Mouse (Mus musculus): ENCODE data around the gene Pkm. TPM values are rescaled to one million over a fixed set of nuclear protein-coding genes. Genes with fewer than 3 reads are reported as not detected.

Gene Pkm
- polyA plus RNA-seq, 1 experiment from 2014 or later: 674 TPM

DNA sequence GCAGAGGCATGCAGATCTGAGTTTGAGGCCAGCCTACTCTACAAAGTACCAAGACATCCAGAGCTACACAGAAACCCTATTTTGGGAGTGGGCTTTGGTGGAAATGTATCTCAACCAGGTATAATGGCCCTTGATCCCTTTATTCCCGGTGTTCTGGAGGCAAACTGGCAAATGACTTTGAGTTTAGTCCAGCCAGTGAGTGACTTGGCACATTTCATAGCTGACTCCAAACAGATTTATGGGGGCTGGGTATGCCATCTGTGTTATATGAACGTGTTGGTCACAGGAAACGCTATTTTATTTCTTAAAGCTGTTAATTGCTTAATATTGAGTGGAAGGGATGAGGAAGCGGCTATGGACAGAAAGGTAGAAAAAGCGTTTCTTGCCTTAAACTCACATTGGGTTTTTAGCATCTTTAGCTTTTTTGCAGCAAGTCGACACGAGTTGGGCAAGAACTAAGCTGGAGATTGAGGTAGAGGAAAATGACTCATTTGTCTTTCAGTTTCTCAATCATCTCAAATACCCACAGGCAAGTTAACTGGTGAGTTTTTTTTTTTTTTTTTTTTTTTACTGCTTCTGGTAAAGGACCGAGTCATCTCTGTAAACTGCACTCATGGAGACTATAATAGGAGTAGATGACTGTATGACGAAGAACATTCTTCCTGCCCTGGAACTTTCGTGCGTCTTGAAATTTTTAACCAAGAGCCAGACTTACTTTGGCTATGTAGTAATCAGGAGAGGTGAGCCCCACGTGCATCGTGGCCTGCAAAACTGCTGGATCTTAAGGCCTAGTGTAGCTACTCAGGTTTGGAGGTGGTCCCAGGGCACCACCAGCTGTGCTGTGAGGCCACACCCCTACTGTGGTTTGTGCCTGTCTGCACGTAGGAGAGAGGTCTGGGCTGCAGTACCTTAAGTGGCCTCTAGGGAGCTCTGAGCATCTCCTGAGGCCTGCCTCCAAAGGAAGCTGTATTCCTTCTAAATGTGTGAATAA is 3.2 kb downstream of the Pkm start:
- WGBS (ENCODE audit: missing documents): 3% methylated on average over 14 of the region's 14 CpGs
- Histone ChIP-seq H3K79me2 (ENCODE audit: inconsistent target) (peaks cover 91% of the 10 kb centered on the region), H3K4me3 (ENCODE audit: inconsistent target) (peak overlapping the region; percentile 95), H3K27ac (peak overlapping the region; percentile 97), H3K36me3 (ENCODE audit: inconsistent target) (no peaks in the 10 kb centered on the region; the same call in 1 of the 2 replicates)

DNA sequence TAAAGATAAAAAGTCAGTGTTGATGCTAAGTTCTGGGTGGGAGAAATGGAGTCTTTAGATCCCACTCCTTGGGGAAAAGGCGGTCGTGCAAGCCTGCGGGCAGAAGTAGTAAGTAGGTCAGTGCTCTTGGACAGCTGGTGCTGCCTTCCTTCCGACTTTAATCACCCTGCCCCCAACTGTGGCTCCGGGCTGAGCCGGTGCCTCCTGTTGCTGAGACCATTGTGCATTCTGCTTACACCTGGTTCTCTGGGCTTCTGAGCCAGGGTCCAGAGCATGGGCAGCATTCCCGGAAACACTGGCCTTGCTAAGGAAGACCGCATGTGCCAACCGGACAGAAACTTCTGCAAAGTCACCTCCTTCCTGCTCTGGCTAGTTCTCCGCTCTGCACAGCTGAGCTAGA is 4.3 kb downstream of the Pkm start:
- Histone ChIP-seq H3K36me3 (ENCODE audit: inconsistent target) (peaks cover 10% of the 10 kb centered on the region; the same call in 1 of the 2 replicates), H3K79me2 (ENCODE audit: inconsistent target) (peaks cover 91% of the 10 kb centered on the region), H3K4me3 (ENCODE audit: inconsistent target) (peak overlapping the region; percentile 95), H3K27ac (peak overlapping the region; percentile 97)
- WGBS (ENCODE audit: missing documents): 2% methylated on average over 10 of the region's 10 CpGs

DNA sequence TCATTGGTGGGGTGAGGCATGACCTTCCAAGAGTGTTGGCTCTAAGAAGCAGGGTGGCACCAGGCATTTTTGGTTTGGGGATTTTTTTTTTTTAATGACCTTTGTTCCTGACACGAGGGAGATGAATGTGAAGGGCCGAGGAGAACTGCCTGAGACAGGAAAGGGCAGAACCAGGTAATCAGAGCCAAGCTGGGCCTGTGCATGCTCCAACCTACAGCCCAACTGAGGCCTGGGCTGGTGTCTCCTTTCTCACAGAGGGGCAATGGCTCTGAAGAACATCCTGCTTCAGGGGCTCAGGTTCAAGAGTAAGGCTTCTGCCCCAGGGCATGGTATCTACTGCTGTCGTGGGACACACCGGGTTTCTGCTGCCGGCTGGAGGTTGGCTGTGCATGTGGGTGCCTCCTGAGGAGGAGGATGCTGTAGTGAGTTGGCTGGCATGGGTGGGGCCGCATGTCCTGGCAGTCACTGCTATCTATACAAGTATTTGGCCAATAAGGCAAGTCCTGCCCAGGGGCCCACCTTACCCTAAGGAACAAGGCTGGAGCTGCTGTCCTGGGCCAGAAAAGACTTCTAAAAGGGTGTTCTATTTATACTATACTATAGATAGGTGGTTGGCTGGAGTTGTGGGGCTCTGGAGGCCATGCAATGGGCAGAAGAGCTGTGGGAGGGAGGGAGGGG is 5.3 kb downstream of the Pkm start:
- H3K36me3 ChIP-seq (ENCODE audit: inconsistent target): peaks cover 11% of the 10 kb centered on the region; the same call in 1 of the 2 replicates
- WGBS (ENCODE audit: missing documents): 56% methylated on average over 6 of the region's 6 CpGs

DNA sequence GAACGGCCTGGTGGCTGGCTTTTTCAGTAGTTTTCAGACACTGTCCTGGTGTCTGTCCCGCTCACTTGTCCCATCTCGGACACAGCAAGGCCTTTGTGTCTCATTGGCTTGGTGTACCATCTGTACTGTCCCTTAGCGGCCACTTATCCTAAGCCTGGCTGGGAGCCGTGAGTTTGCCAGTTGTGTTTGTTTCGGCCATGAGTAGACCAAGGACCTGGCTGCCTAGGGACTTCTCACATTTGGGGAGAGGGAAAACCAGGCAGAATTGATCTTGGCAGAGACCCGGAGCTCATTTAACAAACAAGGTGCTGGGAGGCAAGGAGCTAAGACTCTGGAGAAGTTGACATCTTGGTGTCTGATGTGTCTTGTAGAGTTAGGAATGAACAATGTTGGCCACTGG is 7.1 kb downstream of the Pkm start:
- Histone ChIP-seq H3K27ac (no peak overlapping the region), H3K79me2 (ENCODE audit: inconsistent target) (peaks cover 97% of the 10 kb centered on the region), H3K4me3 (ENCODE audit: inconsistent target) (no peak overlapping the region), H3K36me3 (ENCODE audit: inconsistent target) (peaks cover 23% of the 10 kb centered on the region; the same call in 1 of the 2 replicates)
- 94% methylated on average over 7 of the region's 7 CpGs for WGBS (ENCODE audit: missing documents)

More for the DNA sequence above, 5.3 kb downstream of the Pkm start:
- peaks cover 97% of the 10 kb centered on the region for H3K79me2 ChIP-seq (ENCODE audit: inconsistent target)
- H3K27ac ChIP-seq: peak overlapping the region; percentile 97
- peak overlapping the region; percentile 95; the same call in 1 of the 2 replicates for H3K4me3 ChIP-seq (ENCODE audit: inconsistent target)

DNA sequence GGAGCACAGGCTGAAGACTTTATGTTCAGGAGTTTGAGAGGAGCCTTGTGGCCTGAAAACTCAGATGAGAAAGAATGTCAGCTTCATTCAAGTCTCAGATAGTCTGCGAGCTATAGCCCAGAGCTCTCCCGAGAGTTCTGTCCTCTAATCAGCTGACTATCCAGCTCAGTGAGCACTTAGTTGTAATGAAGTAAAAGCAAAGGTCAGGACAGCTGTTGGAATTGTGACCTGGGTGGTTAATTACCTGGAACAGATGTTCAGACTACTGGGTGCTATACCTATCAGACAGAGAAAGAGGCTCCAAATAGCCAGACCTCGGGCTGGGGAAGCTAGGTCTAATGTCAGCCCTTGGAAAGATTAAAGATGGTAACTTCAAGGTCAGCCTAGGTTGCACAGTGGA is 7.8 kb downstream of the Pkm start:
- Histone ChIP-seq H3K4me3 (ENCODE audit: inconsistent target) (no peak overlapping the region), H3K27ac (no peak overlapping the region), H3K79me2 (ENCODE audit: inconsistent target) (peaks cover 97% of the 10 kb centered on the region), H3K36me3 (ENCODE audit: inconsistent target) (peaks cover 31% of the 10 kb centered on the region; the same call in 1 of the 2 replicates)
- 93% methylated on average over 3 of the region's 3 CpGs for WGBS (ENCODE audit: missing documents)

DNA sequence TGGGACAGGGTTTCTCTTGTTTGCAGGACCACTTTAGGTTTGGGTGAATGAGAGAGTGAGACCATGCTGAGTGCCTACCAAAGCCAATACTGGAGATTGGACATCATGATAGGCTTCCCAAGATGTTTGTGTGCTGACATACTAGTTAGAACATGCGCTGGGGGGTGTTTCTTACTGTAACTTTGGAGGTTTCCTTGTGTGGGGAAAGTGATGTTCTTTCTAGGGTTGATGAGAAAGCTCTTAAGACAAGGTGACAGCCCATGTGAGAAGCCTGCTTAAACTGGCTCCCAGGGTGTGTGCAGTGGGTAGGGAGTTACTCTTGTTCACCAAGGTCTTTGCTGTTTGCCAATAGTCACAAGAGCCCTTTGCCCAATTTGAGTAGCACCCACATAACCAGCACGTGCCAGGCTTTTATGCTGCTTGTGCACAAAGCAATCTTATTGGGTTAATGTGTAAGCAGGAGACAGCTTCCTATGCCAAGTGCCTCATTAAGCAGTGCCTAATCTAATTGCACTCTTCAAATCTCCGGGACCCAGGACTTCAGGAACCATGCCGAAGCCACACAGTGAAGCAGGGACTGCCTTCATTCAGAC is 8.6 kb downstream of the Pkm start:
- H3K4me3 ChIP-seq (ENCODE audit: inconsistent target): no peak overlapping the region
- no peak overlapping the region for H3K27ac ChIP-seq
- peaks cover 36% of the 10 kb centered on the region; the same call in 1 of the 2 replicates for H3K36me3 ChIP-seq (ENCODE audit: inconsistent target)
- 93% methylated on average over 4 of the region's 4 CpGs for WGBS (ENCODE audit: missing documents)
- peaks cover 95% of the 10 kb centered on the region for H3K79me2 ChIP-seq (ENCODE audit: inconsistent target)

DNA sequence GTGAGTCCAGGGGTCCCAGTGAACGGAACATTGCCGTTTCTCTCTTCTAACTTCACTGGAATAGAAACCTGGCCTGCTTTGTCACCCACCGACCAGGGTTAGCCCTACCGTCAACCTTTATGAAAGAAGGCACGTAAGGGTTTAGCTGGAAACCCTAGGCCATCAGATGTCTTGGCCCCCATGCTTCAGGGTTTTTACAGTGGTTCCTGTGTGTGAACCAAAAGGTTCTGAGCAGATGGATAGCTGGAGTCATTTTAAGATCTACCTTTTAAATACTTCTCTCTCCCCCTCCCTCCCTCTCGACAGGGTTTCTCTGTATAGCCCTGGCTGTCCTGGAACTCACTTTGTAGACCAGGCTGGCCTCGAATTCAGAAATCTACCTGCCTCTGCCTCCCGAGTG is 9.8 kb downstream of the Pkm start:
- 96% methylated on average over 8 of the region's 8 CpGs for WGBS (ENCODE audit: missing documents)
- Histone ChIP-seq H3K4me3 (ENCODE audit: inconsistent target) (no peak overlapping the region), H3K36me3 (ENCODE audit: inconsistent target) (peaks cover 49% of the 10 kb centered on the region), H3K27ac (no peak overlapping the region), H3K79me2 (ENCODE audit: inconsistent target) (peaks cover 95% of the 10 kb centered on the region)

DNA sequence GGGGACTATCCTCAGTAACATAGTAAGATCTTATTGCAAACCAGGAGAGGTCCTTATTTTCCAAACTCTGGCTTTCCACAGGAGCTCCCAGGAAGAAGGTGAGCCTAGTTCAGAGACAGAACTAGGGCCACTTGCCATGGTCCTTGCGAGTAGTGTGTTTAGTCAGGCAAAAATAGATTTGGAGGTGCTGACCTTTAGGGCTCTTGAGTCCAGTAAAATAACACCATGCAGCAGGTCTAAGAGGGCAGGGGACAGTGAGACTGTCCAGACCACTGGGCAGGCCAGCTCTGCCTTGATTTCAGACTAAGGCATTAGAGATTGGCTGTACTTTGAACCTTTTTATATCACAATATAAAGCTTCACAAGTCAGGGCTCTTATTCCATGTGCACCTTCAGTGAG is 10.6 kb downstream of the Pkm start:
- Histone ChIP-seq H3K27ac (no peak overlapping the region), H3K36me3 (ENCODE audit: inconsistent target) (peaks cover 57% of the 10 kb centered on the region), H3K79me2 (ENCODE audit: inconsistent target) (peaks cover 95% of the 10 kb centered on the region), H3K4me3 (ENCODE audit: inconsistent target) (no peak overlapping the region)
- WGBS (ENCODE audit: missing documents): 92% methylated on average over 1 of the region's 1 CpGs

DNA sequence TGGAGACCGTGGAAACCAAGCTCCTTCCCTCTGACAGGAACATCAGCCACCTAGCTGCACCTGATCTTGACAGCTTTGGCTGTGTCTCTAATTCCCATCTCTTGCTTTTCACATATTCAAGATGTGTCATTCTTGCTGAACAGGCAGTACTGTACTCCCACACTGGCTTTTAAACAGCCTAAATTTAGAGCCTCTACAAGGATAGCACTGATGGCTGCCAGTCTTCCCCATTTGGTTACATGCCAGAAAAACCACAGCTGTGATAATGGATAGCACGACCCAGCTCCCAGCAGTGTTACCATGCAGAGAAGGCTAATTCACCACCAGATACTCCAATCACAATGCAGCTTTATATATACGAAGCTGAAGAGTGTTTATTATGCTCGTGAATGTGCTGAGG is 11.1 kb downstream of the Pkm start:
- H3K4me3 ChIP-seq (ENCODE audit: inconsistent target): no peak overlapping the region

DNA sequence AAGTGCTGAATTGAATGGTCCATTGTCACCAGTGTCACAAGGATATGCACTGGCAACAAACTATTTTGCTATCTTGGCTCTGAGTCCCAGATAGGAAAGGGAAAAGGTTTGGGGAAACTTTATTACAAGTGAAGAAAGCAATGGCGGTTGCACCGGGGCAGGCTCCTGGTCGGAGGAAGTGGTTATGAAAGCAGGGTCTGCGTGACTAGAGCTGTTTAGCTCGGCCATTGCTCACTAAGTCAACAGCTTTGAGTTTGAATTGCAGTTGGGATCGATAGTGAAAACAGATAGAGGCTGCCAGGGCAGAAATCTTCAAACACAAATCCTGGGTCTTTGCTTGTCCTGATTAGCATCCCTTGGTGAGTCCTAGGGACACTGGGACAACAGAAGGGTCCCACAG is 11.7 kb downstream of the Pkm start:
- Histone ChIP-seq H3K79me2 (ENCODE audit: inconsistent target) (peaks cover 93% of the 10 kb centered on the region), H3K4me3 (ENCODE audit: inconsistent target) (no peak overlapping the region), H3K27ac (no peak overlapping the region), H3K36me3 (ENCODE audit: inconsistent target) (peaks cover 68% of the 10 kb centered on the region)
- 18% methylated on average over 6 of the region's 6 CpGs for WGBS (ENCODE audit: missing documents)

More for the DNA sequence above, 11.1 kb downstream of the Pkm start:
- Histone ChIP-seq H3K27ac (no peak overlapping the region), H3K79me2 (ENCODE audit: inconsistent target) (peaks cover 94% of the 10 kb centered on the region), H3K36me3 (ENCODE audit: inconsistent target) (peaks cover 61% of the 10 kb centered on the region)
- 54% methylated on average over 4 of the region's 4 CpGs for whole genome bisulfite sequencing (ENCODE audit: missing documents)

DNA sequence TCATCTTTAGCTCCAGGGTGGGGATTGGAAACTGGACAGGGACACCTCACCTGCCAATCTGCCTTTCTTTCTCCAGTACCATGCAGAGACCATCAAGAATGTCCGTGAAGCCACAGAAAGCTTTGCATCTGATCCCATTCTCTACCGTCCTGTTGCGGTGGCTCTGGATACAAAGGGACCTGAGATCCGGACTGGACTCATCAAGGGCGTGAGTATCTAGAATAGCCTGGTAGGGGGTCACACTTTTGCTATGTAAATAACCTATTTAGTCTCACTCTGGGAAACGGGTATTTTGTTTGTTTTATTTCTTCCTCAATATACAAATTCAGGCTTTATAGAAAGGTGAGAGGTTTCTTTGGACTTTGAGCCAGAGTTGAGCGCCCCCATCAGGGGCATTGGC is 12.3 kb downstream of the Pkm start:
- WGBS (ENCODE audit: missing documents): 91% methylated on average over 7 of the region's 7 CpGs
- H3K36me3 ChIP-seq (ENCODE audit: inconsistent target): peaks cover 74% of the 10 kb centered on the region
- no peak overlapping the region for H3K27ac ChIP-seq
- H3K4me3 ChIP-seq (ENCODE audit: inconsistent target): no peak overlapping the region
- peaks cover 88% of the 10 kb centered on the region for H3K79me2 ChIP-seq (ENCODE audit: inconsistent target)

DNA sequence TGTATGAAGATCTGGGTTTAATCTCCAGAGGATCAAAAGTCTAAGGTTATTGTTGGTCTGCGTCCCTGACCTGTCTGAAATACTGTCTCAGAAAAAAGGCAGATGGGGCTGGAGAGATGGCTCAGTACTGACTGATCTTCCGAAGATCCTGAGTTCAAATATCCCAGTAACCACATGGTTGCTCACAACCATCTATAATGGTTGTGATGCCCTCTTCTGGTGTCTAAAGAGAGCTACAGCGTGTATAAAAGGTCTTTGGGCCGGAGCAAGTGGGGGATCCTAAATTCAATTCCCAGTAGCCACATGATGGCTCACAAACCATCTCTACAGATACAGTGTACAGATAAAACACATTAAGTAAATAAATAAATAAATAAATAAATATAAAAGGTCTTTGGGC is 13.0 kb downstream of the Pkm start:
- peaks cover 81% of the 10 kb centered on the region for H3K79me2 ChIP-seq (ENCODE audit: inconsistent target)
- no peak overlapping the region for H3K4me3 ChIP-seq (ENCODE audit: inconsistent target)
- H3K36me3 ChIP-seq (ENCODE audit: inconsistent target): peaks cover 80% of the 10 kb centered on the region
- 65% methylated on average over 3 of the region's 4 CpGs for WGBS (ENCODE audit: missing documents)
- no peak overlapping the region for H3K27ac ChIP-seq

DNA sequence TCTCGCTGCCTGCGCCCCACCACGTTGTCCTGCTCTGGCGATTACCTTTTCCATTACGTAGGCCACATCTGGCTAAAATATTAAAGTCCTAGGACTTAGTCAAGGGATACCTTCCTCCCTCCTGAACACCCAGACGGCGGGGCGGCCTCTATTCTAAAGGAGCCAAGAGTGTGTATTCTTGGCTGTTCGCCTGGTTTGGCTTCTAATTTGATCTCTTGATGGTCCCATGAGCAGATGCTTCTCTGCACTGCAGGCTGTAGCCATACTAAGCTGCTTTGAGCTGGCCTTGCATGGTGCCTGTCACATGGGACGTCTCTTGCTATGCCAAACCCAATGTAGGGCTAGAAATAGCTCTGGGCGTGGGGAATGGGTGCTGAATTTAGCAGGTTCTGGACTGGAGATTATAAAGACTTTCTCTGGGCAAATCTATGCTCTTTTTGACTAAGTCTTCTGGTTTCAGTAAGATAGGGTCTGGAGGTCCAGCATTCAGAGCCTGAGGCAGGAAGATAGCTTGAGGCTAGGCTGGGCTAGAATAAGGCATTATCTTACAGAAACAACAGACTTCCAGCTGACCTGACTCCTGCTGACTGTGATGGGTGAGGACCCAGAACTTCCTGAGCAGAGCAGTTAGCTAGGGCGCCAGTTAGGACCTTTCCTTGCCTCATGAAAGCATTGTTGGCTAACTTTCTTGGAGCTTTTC is 16.2 kb downstream of the Pkm start:
- WGBS (ENCODE audit: missing documents): 88% methylated on average over 12 of the region's 12 CpGs
- Histone ChIP-seq H3K4me3 (ENCODE audit: inconsistent target) (no peak overlapping the region), H3K36me3 (ENCODE audit: inconsistent target) (peaks cover 97% of the 10 kb centered on the region), H3K27ac (no peak overlapping the region), H3K79me2 (ENCODE audit: inconsistent target) (peaks cover 49% of the 10 kb centered on the region)

DNA sequence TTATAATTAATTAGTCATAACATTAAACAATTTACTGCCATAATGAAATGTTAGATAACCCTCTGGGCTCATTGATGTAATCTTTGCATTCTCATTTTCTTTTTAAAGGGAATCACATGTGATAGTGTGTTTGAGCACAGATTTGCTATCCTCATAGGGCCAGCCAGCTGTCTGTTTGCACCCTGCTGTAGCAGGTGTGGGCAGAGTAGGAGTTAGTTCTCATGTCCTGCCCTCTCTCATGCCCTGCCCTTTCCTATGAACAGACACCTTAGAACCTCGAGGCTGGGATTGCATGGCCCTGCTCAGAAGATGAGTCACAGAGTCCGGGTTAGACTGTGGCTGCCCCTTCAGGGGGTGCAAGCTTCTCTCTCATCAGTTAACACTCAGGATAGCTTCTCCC is 17.3 kb downstream of the Pkm start:
- Histone ChIP-seq H3K27ac (no peak overlapping the region), H3K36me3 (ENCODE audit: inconsistent target) (peaks cover 93% of the 10 kb centered on the region), H3K4me3 (ENCODE audit: inconsistent target) (no peak overlapping the region), H3K79me2 (ENCODE audit: inconsistent target) (peaks cover 38% of the 10 kb centered on the region)
- WGBS (ENCODE audit: missing documents): 52% methylated on average over 2 of the region's 2 CpGs
